In the genomic region with DNA sequence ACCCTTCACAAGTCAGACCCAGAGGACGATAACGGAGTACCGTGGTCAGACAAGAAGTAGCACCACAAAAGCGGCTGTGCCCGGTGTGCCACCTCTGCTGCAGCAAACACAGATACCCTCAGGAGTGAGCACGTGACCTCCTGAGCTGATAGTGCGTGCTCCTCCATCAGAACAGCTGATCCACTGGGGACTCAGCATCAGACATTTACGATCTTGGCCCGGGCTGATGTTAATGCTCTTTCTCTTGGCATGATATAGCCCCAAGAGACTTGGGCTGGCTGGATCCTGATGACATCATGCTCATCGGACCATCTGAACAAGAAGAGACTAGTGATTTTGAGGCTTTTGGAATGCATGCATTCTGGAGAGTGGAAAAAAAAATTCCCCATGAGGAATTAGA, we compare ENCODE assay signal across 13 mouse cellular contexts. TPM values are rescaled to one million over a fixed set of nuclear protein-coding genes. Genes with fewer than 3 reads are reported as not detected.
DNase-seq lines count a peak whose midpoint lies in the region; ATAC-seq lines count a peak whose summit lies in the region.
"Had no signal": no experiment of that assay in that cellular context is flagged by ENCODE, and none has a peak within 500 bp of the region (broad histone marks: within the 10 kb centered on the region; RNA-seq: fewer than 3 reads in every experiment).

No protein-coding gene starts in this region.

- no peak overlapping the region for H3K4me2 ChIP-seq in embryonic facial prominence, embryonic 14.5 days (ENCODE audit: low read depth, low read length)
- peak overlapping the region; percentile 17; the same call in 1 of the 2 replicates for H3K4me2 ChIP-seq in neural tube, embryonic 15.5 days
- H3K4me2 ChIP-seq: liver, embryonic 12.5 days had no signal

- no peak overlapping the region for H3K9ac ChIP-seq in embryonic facial prominence, embryonic 14.5 days (ENCODE audit: low read depth, low read length)
- no peak overlapping the region for H3K9ac ChIP-seq in neural tube, embryonic 15.5 days (replicated peaks)
- H3K9ac ChIP-seq: liver, embryonic 12.5 days had no signal

- H3K4me3 ChIP-seq in embryonic facial prominence, embryonic 14.5 days (ENCODE audit: low read depth, low read length): no peak overlapping the region
- no peak overlapping the region for H3K4me3 ChIP-seq in embryonic facial prominence, embryonic 10.5 days
- H3K4me3 ChIP-seq in neural tube, embryonic 15.5 days (replicated peaks): no peak overlapping the region
- H3K4me3 ChIP-seq: liver, embryonic 12.5 days had no signal

- H3K4me1 ChIP-seq in embryonic facial prominence, embryonic 14.5 days (ENCODE audit: control insufficient read depth, insufficient read depth, low read length): no peaks in the 10 kb centered on the region
- H3K4me1 ChIP-seq in embryonic facial prominence, embryonic 10.5 days: peaks cover 10% of the 10 kb centered on the region
- H3K4me1 ChIP-seq in neural tube, embryonic 15.5 days: peaks cover 8% of the 10 kb centered on the region; the same call in 1 of the 2 replicates
- H3K4me1 ChIP-seq: liver, embryonic 12.5 days had no signal

- H3K27ac ChIP-seq in embryonic facial prominence, embryonic 14.5 days (replicated peaks; ENCODE audit: low read depth, low read length): no peak overlapping the region
- no peak overlapping the region for H3K27ac ChIP-seq in embryonic facial prominence, embryonic 10.5 days (replicated peaks)
- no peak overlapping the region for H3K27ac ChIP-seq in neural tube, embryonic 15.5 days (replicated peaks)
- H3K27ac ChIP-seq: liver, embryonic 12.5 days had no signal

- no peaks in the 10 kb centered on the region for H3K36me3 ChIP-seq in embryonic facial prominence, embryonic 14.5 days (ENCODE audit: control insufficient read depth, insufficient read depth, low read length)
- no peaks in the 10 kb centered on the region for H3K36me3 ChIP-seq in embryonic facial prominence, embryonic 10.5 days (replicated peaks)
- H3K36me3 ChIP-seq in neural tube, embryonic 15.5 days: no peaks in the 10 kb centered on the region
- H3K36me3 ChIP-seq: liver, embryonic 12.5 days had no signal

- DNase-seq in embryonic facial prominence, embryonic 14.5 days (ENCODE audit: low spot score): peak; percentile 85
- no peak for DNase-seq in embryonic facial prominence, embryonic 10.5 days (ENCODE audit: low spot score)
- peak; percentile 40 for DNase-seq in kidney, postnatal 14 days
- no peak for DNase-seq in kidney, adult 9 months
- peak; percentile 62 for DNase-seq in gastrocnemius, postnatal 25 days
- DNase-seq in T-cell, adult 2 months (ENCODE audit: low spot score): no peak
- DNase-seq in liver: no peak
- DNase-seq: adrenal gland, postnatal 10 days; layer of hippocampus, postnatal 36 days; lung, postnatal 14 days had no signal

- WGBS in embryonic facial prominence, embryonic 14.5 days: 69% methylated on average over 10 of the region's 10 CpGs
- WGBS in embryonic facial prominence, embryonic 10.5 days: 91% methylated on average over 10 of the region's 10 CpGs
- WGBS in neural tube, embryonic 15.5 days: 46% methylated on average over 10 of the region's 10 CpGs

- peak; percentile 75 for ATAC-seq in embryonic facial prominence, embryonic 14.5 days (ENCODE audit: low read depth)
- ATAC-seq in neural tube, embryonic 15.5 days (ENCODE audit: low FRiP score): peak; percentile 63
- ATAC-seq: inflammation-experienced regulatory T-cells, adult 6 months; liver, embryonic 12.5 days had no signal

- H3K9me3 ChIP-seq in embryonic facial prominence, embryonic 14.5 days (ENCODE audit: control insufficient read depth, low read length): 0 out of 2 replicates have a peak, but pooled peaks cover 3% of the 10 kb centered on the region
- peaks cover 10% of the 10 kb centered on the region; the same call in 1 of the 2 replicates for H3K9me3 ChIP-seq in embryonic facial prominence, embryonic 10.5 days
- H3K9me3 ChIP-seq in neural tube, embryonic 15.5 days (replicated peaks): no peaks in the 10 kb centered on the region
- H3K9me3 ChIP-seq: liver, embryonic 12.5 days had no signal

- H3K27me3 ChIP-seq in embryonic facial prominence, embryonic 14.5 days (replicated peaks; ENCODE audit: control insufficient read depth, insufficient read depth, low read length): no peaks in the 10 kb centered on the region
- no peaks in the 10 kb centered on the region for H3K27me3 ChIP-seq in embryonic facial prominence, embryonic 10.5 days (replicated peaks; ENCODE audit: low read depth, poor library complexity, severe bottlenecking)
- H3K27me3 ChIP-seq in neural tube, embryonic 15.5 days (replicated peaks): no peaks in the 10 kb centered on the region
- H3K27me3 ChIP-seq: liver, embryonic 12.5 days had no signal

RNA-seq across cellular contexts. Expression of gene Srp9, which starts 50.3 kb away (rescaled TPM):
- 166 and 175 TPM in 2 replicates for polyA plus RNA-seq in embryonic facial prominence, embryonic 14.5 days (2014; fragmentation: Nextera tagmentation; extraction: Ambion mirVana)
- polyA plus RNA-seq in embryonic facial prominence, embryonic 10.5 days (2016; fragmentation: Nextera tagmentation; extraction: Ambion mirVana): 159 and 166 TPM in 2 replicates
- total RNA-seq in gastrocnemius, postnatal 25 days (2021): 10 to 100 TPM; 34.6 to 37.0 TPM
- polyA plus RNA-seq in neural tube, embryonic 15.5 days (2015; fragmentation: Nextera tagmentation; extraction: Ambion mirVana): 132 and 140 TPM in 2 replicates

RNA-seq across cellular contexts. Expression of gene Enah, which starts 54.5 kb away (rescaled TPM):
- polyA plus RNA-seq in embryonic facial prominence, embryonic 14.5 days (2014; fragmentation: Nextera tagmentation; extraction: Ambion mirVana): 23.7 and 27.6 TPM in 2 replicates
- 30.4 and 30.6 TPM in 2 replicates for polyA plus RNA-seq in embryonic facial prominence, embryonic 10.5 days (2016; fragmentation: Nextera tagmentation; extraction: Ambion mirVana)
- total RNA-seq in gastrocnemius, postnatal 25 days (2021): 10 to 100 TPM; 66.5 to 89.1 TPM
- polyA plus RNA-seq in neural tube, embryonic 15.5 days (2015; fragmentation: Nextera tagmentation; extraction: Ambion mirVana): 27.7 and 34.1 TPM in 2 replicates

Comparison
In these comparisons a context has a peak if more than half of its experiments do, and no peak if none do; other contexts are left out.
1. DNase-seq: peak in embryonic facial prominence, embryonic 14.5 days (single experiment), kidney, postnatal 14 days (single experiment) and gastrocnemius, postnatal 25 days (single experiment); none in embryonic facial prominence, embryonic 10.5 days (single experiment), kidney, adult 9 months (single experiment), T-cell, adult 2 months (single experiment) and liver (single experiment).